Mouse (Mus musculus) limb, embryonic 11.5 days (tissue): ENCODE measurements around the gene Btbd35f11. TPM values are rescaled to one million over a fixed set of nuclear protein-coding genes. Genes with fewer than 3 reads are reported as not detected.
"Not testable (repeated sequence)": the region's sequence is repeated elsewhere in the genome, so short reads cannot be mapped to it uniquely, and the experiment has no call there.

Source experiments
- ATAC-seq: fragments of 200-750 bp; cut with Nextera tagmentation; 2 replicates; pipeline ENCODE4 v1.8.0; 2017; ENCODE audit warnings: low read depth; ENCODE audit not compliant: insufficient number of reproducible peaks, low FRiP score, low TSS enrichment
- DNase-seq: peaks from one replicate; pipeline ENCODE4 v3.0.0-alpha.2; 2015; ENCODE audit warnings: low spot score
- H3K27ac ChIP-seq: fragments of 300-500 bp; sonication (generic); replicated peaks from 2 replicates; pipeline ENCODE4 v1.5.1; 2014; ENCODE audit warnings: low read depth, mild to moderate bottlenecking, low read length
- H3K27me3 ChIP-seq: fragments of 300-500 bp; sonication (generic); 2 replicates; pipeline ENCODE4 v1.6.1; 2014; ENCODE audit warnings: mild to moderate bottlenecking, low read length, mixed read lengths; ENCODE audit not compliant: control insufficient read depth, insufficient read depth
- H3K36me3 ChIP-seq: fragments of 300-500 bp; sonication (generic); 2 replicates; pipeline ENCODE4 v1.6.1; 2014; ENCODE audit warnings: mild to moderate bottlenecking, low read length, moderate library complexity, mixed read lengths; ENCODE audit not compliant: control insufficient read depth, insufficient read depth
- H3K4me1 ChIP-seq: fragments of 300-500 bp; sonication (generic); 2 replicates; pipeline ENCODE4 v1.6.1; 2014; ENCODE audit warnings: low read length, mixed read lengths; ENCODE audit not compliant: control insufficient read depth, insufficient read depth
- H3K4me2 ChIP-seq: fragments of 300-500 bp; sonication (generic); 2 replicates; pipeline ENCODE4 v1.6.1; 2014; ENCODE audit warnings: low read depth, mild to moderate bottlenecking, moderate library complexity; ENCODE audit not compliant: severe bottlenecking
- H3K4me3 ChIP-seq: fragments of 300-500 bp; sonication (generic); 2 replicates; pipeline ENCODE4 v1.5.1; 2014; ENCODE audit warnings: low read depth, low read length
- H3K9ac ChIP-seq: fragments of 300-500 bp; sonication (generic); 2 replicates; pipeline ENCODE4 v1.6.1; 2014; ENCODE audit warnings: mild to moderate bottlenecking, low read length
- H3K9me3 ChIP-seq: fragments of 300-500 bp; sonication (generic); 2 replicates; pipeline ENCODE4 v1.6.1; 2016; ENCODE audit warnings: low read length; ENCODE audit not compliant: control insufficient read depth
- WGBS: fragments of 180-500 bp; shearing (Covaris S2); extraction: QIAGEN DNeasy Blood & Tissue Kit; methylation state at CpG from one replicate; pipeline ENCODE4 v1.1.7; 2014; 5-methylcytosine and 5-hydroxymethylcytosine counted together
- polyA plus RNA-seq: library from polyadenylated mRNA; unstranded; fragments of >200 nt; fragmentation: Nextera tagmentation; extraction: Ambion mirVana; gene quantifications from 2 replicates; pipeline ENCODE4 v1.2.1, GENCODE M21; 2014

The Btbd35f11 gene
- not detected in 2 replicates for polyA plus RNA-seq

- 56% methylated on average over 1 of the region's 3 CpGs for WGBS
These were observed at the start of gene Btbd35f11 for GRCm38 (mm10) chrX:3443590-3443989. TSS of gene Btbd35f11 (minus strand) at chrX:3443690.

DNA sequence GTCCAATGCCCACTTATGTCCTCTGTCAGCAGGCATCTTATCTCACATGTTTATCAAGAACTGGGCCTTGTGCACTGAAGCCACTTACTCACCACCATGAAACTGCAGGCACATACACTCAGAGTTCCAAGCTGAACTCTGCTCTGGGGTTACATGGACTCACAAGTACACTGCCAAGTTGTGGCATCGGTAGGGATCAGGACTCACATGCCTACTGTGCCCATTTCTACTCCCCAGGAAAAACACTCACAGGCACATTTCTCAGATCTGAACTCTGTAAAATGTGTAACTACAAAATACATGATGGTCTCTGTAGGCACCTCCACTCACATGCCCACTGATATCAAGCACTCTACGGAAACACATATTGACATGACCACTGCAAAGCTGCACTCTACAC is 33.5 kb downstream of the Btbd35f11 start:
- not testable (repeated sequence) for H3K36me3 ChIP-seq, H3K4me3 ChIP-seq, H3K9ac ChIP-seq, H3K27me3 ChIP-seq, DNase-seq, H3K4me2 ChIP-seq, ATAC-seq, H3K4me1 ChIP-seq, H3K27ac ChIP-seq, H3K9me3 ChIP-seq
- 100% methylated on average over 1 of the region's 2 CpGs for WGBS

More at GRCm38 (mm10) chrX:3443590-3443989, at the start of gene Btbd35f11:
- not testable (repeated sequence) for H3K27ac ChIP-seq, ATAC-seq, H3K27me3 ChIP-seq, H3K9me3 ChIP-seq, H3K9ac ChIP-seq, H3K36me3 ChIP-seq, DNase-seq, H3K4me1 ChIP-seq, H3K4me2 ChIP-seq, H3K4me3 ChIP-seq

Other genes starting within 250 kb of the Btbd35f11 start
- not detected in 2 replicates for gene Btbd35f24, start 247.9 kb downstream of the Btbd35f11 start, polyA plus RNA-seq